Mouse (Mus musculus): ENCODE data around the gene Dennd1b.

DNA sequence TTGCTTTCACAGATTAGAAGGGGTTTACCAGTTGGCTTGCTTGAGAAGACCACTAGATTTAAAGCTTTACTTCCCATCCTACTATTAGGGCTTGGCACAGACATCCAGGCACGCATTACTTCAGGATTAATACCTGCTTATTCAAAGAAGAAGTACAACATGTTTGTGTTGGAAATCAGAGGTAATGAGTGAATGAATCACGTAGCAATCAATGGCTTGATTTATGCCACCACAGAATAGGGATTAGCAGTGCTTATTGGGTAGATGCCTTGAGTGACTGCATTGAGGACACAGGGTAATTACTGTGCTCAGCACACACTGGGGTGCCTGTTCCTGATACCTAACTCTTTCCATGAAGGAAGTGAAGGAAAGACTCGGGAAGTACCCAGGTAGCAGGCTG is 4.4 kb upstream of the Dennd1b start:
- TF ChIP-seq CTCF (IDR thresholded peaks at IDR 0.05; ENCODE audit: insufficient read depth, low read depth, low read length) (no peak), POLR2A (IDR thresholded peaks at IDR 0.05; ENCODE audit: insufficient read depth, low read depth, low read length) (no peak)
